23 mouse cellular contexts compared by ENCODE assay signal in genomic region chr1:195312426-195312825, GRCm38 (mm10).
DNase-seq lines count a peak whose midpoint lies in the region; ATAC-seq and TF ChIP-seq lines count a peak whose summit lies in the region.
"Had no signal": no experiment of that assay in that cellular context is flagged by ENCODE, and none has a peak within 500 bp of the region (broad histone marks: within the 10 kb centered on the region; RNA-seq: fewer than 3 reads in every experiment).

No protein-coding gene starts in this region.

- no peak for TF ChIP-seq POLR2A in lung, adult 2 months (IDR thresholded peaks at IDR 0.05; ENCODE audit: borderline replicate concordance, extremely low read depth, low read depth, low read length)

- 29% methylated on average over 2 of the region's 2 CpGs for WGBS in lung, embryonic 14.5 days
- 48% methylated on average over 2 of the region's 2 CpGs for WGBS in lung, adult 2 months

- H3K9me3 ChIP-seq in lung, embryonic 14.5 days (ENCODE audit: low read depth, low read length) = no peaks in the 10 kb centered on the region
- H3K9me3 ChIP-seq: embryonic facial prominence, embryonic 15.5 days; hindbrain, embryonic 13.5 days; liver, embryonic 13.5 days; midbrain, embryonic 10.5 days had no signal

- H3K36me3 ChIP-seq in lung, embryonic 14.5 days (ENCODE audit: insufficient read depth) = no peaks in the 10 kb centered on the region
- H3K36me3 ChIP-seq: embryonic facial prominence, embryonic 15.5 days; hindbrain, embryonic 13.5 days; liver, embryonic 13.5 days; midbrain, embryonic 10.5 days had no signal

- intact Hi-C loops in heart, postnatal 36 days (cut with DNase I) = no loop called here
- intact Hi-C loops in heart, postnatal 25 days (cut with DNase I) = no loop called here

- no peak for TF ChIP-seq CTCF in lung, embryonic 14.5 days (IDR thresholded peaks at IDR 0.05; ENCODE audit: low read depth)
- no peak for TF ChIP-seq CTCF in lung, adult 2 months (IDR thresholded peaks at IDR 0.05; ENCODE audit: insufficient read depth, low read length)
- no peak for TF ChIP-seq CTCF in layer of hippocampus, adult 2 months (conservative IDR thresholded peaks at IDR 0.05)

- H3K9ac ChIP-seq in lung, embryonic 14.5 days = no peak overlapping the region
- H3K9ac ChIP-seq: embryonic facial prominence, embryonic 15.5 days; hindbrain, embryonic 13.5 days; liver, embryonic 13.5 days had no signal

- H3K27ac ChIP-seq in lung, embryonic 14.5 days (ENCODE audit: low read depth) = no peak overlapping the region
- H3K27ac ChIP-seq in layer of hippocampus, adult 2 months = no peak overlapping the region
- H3K27ac ChIP-seq: embryonic facial prominence, embryonic 15.5 days; hindbrain, embryonic 13.5 days; left cerebral cortex, adult 2 months; liver, embryonic 13.5 days; midbrain, embryonic 10.5 days; stomach, postnatal 0 days had no signal

- peak; percentile 90 for ATAC-seq in lung, embryonic 14.5 days (ENCODE audit: insufficient read depth)
- ATAC-seq: forebrain, embryonic 14.5 days; midbrain, embryonic 16.5 days had no signal

- no peaks in the 10 kb centered on the region for H3K27me3 ChIP-seq in lung, embryonic 14.5 days (ENCODE audit: insufficient read depth, low read length)
- H3K27me3 ChIP-seq: embryonic facial prominence, embryonic 15.5 days; hindbrain, embryonic 13.5 days; liver, embryonic 13.5 days had no signal

- H3K4me2 ChIP-seq in lung, embryonic 14.5 days = no peak overlapping the region
- H3K4me2 ChIP-seq: embryonic facial prominence, embryonic 15.5 days; hindbrain, embryonic 13.5 days; liver, embryonic 13.5 days had no signal

- no peak overlapping the region for H3K4me3 ChIP-seq in lung, embryonic 14.5 days (ENCODE audit: low read depth, low read length)
- no peak overlapping the region for H3K4me3 ChIP-seq in lung, adult 2 months (replicated peaks; ENCODE audit: extremely low read depth, low read depth, low read length)
- no peak overlapping the region for H3K4me3 ChIP-seq in layer of hippocampus, adult 2 months
- H3K4me3 ChIP-seq: embryonic facial prominence, embryonic 15.5 days; hindbrain, embryonic 13.5 days; left cerebral cortex, adult 2 months; liver, embryonic 13.5 days; midbrain, embryonic 10.5 days had no signal

- no peaks in the 10 kb centered on the region for H3K4me1 ChIP-seq in lung, embryonic 14.5 days (ENCODE audit: insufficient read depth)
- no peaks in the 10 kb centered on the region for H3K4me1 ChIP-seq in lung, adult 2 months (ENCODE audit: control insufficient read depth, insufficient read depth, low read length)
- H3K4me1 ChIP-seq: embryonic facial prominence, embryonic 15.5 days; hindbrain, embryonic 13.5 days; liver, embryonic 13.5 days; midbrain, embryonic 10.5 days had no signal

- peak; percentile 89 for DNase-seq in heart, adult 11 months
- no peak for DNase-seq in heart, postnatal 36 days
- peak; percentile 77 for DNase-seq in lung, embryonic 14.5 days
- DNase-seq in lung, adult 2 months = no peak
- DNase-seq in heart, postnatal 25 days (ENCODE audit: low spot score) = peak; percentile 1
- DNase-seq in lung, postnatal 25 days (ENCODE audit: low spot score) = peak; percentile 16
- no peak for DNase-seq in layer of hippocampus, adult 2 months (ENCODE audit: low spot score in 2 of 2)
- DNase-seq: adrenal gland, postnatal 10 days; cerebellum, adult 9-10 months; gastrocnemius, postnatal 10 days; kidney, adult 11 months; layer of hippocampus, adult 9-11 months; liver, embryonic 13.5 days; right cerebral cortex, postnatal 14 days; thymus, adult 2 months; thymus, postnatal 4 days had no signal

Comparison
In these comparisons a context has a peak if more than half of its experiments do, and no peak if none do; other contexts are left out.
1. DNase-seq: peak in heart, adult 11 months (single experiment), lung, embryonic 14.5 days (single experiment), heart, postnatal 25 days (single experiment) and lung, postnatal 25 days (single experiment); none in heart, postnatal 36 days (0 of 2), lung, adult 2 months (single experiment) and layer of hippocampus, adult 2 months (0 of 2).